Mouse (Mus musculus) liver (tissue): ENCODE data around the gene Mrgprg.
A peak's percentile ranks its signal among the peaks of the same experiment; 100 is the strongest.

Experiments
- DNase-seq: peaks from one replicate; pipeline ENCODE4 v3.0.0-alpha.2; 2020; ENCODE audit warnings: mixed read lengths

The Mrgprg gene

DNA sequence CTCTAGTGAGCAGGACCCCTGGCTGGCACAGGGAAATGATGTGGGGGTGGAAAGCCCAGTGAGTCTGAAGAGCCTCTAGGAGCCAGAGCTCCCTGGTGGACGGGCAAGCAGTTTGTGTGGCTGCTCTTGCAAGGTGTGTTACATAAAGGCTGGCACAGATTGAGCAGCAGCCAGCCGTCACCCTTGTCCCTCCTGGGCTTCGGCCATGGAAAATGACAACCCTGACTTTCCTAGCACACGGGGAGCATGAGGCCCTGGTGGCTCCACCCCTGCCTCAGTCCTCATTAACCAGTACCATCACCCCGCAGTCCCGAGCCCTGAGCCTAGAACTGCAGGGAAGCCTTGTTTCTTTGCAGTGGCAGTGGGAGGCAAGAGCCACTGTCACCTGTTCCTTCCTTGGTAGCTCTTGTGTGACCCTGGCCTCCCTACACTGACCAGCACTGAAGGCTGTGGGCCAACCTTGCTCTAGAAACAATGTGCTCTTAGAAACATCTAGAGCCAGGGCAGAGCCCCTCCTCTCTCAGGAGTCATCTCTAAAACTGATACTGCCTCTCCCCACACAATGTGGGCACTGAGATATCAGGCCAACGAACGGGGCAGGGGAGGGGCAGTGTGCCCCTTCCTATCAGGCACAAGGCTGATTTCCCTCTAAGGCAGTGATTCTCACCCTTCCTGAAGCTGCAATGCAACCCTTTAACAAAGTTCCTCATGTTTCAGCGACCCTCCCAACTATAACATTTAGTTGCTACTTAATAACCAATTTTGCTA lies 11.3 kb downstream of the Mrgprg start:
- DNase-seq, result peak; percentile 25

DNA sequence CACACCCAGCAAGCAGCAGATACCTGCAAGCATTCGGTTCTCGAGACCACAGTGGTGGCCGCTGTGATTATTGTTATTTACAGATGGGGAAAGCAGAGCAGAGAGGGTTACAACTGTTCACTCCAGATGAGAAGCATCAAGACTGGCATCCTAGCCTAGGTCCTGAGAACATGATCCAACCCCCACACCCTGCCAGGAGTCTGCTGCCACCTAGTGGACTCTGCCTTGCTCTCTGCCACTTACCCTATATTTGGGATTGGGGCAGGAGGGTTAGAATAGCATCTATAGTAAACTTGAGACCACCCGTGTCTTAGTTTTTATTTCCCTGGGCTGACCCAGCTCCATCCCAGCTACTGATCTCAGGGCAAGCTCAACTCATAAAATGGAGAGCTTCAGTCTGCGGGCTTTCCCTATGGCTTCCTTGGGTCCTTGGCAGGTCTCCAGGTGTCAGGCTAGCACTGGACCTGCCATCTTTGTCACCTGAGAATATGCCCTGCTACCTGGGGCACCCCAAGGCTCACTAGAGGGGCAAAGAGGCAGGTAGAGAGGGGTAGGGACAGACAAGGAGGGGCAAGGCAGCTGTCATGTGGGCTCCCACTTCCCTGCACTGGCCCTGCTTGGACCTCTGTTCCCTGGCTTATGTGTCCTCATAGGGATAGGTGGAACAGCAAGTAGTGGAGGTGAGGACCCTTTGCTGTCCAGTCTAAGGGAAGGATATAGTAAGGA lies 12.6 kb downstream of the Mrgprg start:
- peak; percentile 56 for DNase-seq

DNA sequence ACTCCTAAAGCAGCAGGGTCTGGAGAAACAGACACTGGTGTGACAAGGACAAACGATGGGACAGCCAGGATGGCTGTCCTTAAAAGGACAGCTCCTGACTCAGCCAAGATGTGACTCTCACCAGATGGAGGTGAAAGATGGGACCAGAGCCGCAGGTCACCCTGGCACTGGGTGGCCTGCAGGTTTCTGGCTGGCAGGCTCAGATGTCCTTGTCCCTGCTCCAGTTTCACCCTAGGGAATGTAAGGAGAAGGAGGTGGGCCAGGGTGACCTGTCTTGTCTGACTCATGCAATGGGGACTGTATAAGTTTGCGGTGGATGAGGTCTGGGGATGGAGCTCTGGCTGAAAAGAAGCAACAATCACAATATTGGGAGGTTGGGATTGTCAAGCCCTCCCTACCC lies 14.2 kb downstream of the Mrgprg start:
- DNase-seq, result no peak

DNA sequence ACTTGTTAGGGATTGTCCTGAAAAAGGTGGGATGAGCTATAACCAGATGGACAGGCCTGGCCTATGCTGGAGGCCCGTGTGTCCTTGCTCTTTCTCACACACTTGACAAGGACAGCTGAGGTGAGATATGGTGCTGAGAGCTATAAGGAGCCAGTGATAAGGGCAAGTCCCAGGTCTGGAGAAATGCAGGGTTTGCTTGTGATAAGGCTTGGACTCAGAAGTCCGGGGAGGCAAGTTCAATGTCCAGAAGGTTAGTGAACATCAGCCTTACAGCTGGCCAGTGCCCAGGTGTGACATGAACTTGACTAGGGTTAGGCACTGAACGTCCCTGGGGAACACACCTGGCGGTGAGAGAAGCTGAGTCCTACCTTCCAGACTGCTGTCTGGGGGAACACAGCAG lies 14.7 kb downstream of the Mrgprg start:
- DNase-seq, result no peak

DNA sequence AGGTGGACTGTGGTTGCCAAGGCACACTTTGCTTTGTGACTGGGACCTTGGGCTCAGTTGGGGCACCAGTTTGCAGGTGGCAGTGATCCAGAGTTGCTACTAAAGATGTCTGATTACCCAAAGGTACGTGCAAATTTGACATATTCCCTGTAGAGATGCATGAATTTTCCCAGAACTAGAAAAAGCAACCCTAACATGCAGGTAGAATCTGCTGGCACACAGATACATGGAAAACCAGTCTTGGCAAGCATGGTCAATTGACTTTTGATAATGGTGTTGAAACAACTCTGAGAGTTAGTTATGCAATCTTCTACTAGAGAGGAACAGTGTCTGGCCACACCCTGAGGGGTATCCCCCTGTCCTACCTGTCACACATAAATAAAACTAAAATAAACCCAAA lies 15.4 kb downstream of the Mrgprg start:
- DNase-seq, result no peak

DNA sequence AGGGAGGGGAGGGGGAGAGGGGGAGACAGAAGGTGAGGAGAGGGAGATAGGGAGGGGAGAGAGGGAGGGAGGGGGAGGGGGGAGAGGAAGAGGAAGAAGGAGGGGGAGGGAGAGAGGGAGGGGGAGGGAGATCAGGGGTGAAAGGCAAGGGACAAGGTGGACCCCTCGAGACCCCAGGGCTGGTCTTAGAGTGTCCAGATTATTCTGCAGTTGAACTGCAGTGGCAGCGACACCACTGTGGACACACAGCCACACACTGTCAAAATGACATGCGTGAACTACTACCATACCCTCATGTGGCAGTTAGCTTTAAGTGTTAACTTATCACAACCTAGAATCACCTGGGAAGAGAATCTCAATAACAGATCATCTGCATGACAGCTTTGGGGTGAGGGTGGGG lies 17.7 kb downstream of the Mrgprg start:
- DNase-seq, result no peak

DNA sequence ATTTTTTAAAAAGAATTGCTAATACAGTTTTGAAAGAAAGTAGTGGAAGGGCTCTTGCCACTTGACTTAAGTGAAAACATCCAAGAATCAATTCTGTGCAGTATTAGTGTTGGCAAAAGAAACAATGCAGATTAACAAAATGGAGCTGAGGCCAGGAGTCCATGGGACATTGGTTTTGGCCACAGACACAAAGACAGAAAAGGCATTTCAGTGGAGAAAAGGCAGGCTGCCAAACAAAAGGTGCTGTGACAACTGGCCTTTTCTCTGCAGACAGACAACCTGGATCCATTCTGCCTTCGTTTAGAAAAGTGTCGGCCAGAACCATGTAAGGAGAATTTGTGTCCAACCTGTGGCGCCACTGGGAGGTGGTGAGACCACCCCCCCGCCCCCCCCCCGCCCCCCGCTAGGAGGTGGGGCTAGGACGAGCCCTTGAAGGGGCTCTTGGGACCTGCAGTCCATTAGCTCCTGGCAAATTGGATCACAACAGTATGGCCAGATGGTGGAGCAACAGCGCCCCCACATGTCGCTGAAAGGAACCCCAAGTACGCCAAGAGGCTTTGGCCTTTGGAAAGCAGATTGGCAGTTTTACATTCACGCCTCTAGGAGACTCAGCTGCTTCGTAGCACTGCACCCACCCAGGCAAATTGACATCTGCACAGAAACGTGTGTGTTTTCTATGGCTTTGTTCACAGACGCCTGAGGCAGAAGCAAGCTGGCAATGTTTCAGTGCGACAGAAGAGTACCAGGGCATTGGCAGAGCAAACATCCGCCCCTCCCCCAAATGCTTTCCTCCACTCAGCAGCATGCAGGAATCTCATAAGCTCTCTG lies 18.5 kb downstream of the Mrgprg start:
- DNase-seq, result peak; percentile 77

DNA sequence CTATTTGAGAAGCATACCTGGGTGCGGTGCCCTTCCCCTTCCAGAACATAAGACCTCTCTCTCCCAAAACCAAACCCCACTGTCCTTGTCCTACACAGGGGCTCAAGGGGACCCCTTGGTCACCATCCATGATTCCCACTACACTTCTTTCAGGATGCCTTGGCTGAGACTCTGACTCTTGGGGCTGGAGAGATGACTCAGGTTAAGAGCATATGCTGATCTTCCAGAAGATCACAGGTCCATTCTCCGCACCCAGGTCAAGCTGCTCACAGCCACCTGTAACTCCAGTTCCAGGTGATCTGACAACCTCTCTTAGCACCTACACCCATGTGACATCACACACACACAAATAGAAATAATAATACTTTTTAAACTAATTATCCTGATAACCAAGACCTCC lies 26.1 kb downstream of the Mrgprg start:
- no peak for DNase-seq

DNA sequence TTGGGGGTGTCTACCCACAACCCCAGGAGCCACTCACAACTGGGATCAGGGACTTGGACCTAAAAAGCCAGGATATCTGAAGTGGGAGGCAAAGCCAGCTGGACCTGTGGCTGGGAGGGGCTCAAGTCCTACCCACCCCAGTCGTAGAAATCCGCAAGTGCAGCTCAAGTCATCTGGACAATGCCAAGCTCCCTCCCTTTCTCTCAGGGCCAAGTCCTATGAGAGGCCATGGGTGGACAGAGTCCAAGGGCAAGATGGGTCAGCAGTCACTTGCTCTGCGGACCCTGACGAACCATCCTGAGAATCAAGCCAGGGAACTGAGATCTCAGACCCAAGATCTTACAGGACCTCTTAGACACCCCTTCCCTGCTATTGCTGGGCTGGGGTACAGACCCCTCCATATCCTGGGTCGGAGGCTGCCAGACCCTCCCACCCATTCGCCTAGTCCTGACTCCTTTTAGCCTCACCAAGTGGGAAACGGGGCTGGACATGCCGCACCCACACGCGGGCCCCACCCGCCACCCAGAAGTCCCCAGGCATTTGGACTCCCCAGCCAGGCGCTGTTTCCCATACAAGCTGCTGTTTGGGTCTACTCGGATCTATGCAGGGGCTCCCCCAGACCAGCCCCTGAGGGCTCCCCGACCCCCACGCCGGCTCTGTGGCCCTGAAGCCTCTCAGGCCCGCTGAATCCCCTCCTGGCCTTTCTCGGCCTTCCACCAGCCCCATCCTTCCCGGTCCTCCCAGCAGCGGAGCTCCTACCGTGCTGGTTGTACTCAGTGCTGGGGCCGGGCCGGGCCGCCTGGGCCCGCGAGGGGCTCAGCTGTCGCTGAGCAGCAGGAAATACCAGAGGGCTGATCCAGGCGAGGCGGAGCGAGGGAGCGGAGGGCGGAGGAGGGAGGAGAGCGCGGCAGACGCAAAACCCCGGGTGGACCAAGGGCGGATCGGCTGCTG lies 27.0 kb downstream of the Mrgprg start:
- DNase-seq, result peak; percentile 68

DNA sequence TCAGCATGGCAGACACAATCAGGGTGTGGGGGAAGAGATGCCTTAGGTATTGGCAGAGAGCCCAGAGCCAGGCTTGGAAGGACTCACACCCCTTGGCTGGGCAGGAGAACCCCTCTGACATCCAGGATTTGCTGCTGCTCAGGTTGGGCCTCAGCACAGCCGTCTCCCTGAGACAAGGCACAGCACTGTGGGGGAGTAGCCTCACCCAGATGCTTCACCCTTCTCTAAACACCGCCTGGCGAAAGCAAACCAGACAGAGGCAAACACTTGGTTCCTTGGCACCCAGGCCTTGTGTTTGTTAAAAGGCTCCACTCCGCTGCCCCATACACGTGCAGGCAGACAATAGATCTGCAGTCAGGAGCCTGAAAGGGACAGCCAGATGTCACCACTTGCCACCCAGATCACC lies 28.2 kb downstream of the Mrgprg start:
- no peak for DNase-seq

DNA sequence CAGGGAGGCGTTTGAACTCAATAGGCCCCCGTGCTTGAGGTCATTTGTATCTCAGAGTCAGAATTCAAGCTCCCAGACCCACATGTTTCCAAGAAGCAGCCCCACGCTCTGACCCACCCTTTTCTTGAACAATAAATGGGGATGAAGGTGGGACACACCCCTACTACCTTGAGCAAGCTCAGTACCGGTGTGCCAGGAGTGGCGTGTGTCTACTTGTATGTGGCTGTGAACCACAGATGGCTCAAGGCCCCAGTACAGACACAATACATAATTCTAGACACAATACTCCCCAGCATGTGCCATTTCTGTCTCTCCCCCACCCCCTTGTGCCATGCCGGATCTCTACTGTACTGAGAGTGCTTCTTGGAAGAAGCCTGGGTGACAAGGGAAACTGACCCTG lies 28.6 kb downstream of the Mrgprg start:
- no peak for DNase-seq

DNA sequence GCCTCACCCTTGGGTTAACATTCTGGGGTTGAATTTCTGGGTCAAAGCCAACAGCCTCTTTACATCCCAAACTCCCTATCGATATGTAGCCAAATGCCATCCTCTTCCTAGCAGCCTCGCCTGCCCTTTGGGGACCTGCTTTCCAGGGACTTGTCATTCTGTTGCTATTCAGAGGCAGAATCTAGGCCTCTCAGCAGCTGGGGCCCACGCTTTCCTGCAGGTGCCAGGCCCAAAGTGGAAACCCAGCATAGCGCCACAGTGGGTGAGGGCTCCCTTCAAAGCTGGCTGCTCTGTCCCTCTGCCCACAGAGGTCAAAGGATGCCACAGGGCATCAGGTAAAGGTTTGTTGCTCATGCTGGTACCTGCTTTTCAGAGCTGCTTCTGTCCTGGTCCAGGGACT lies 33.0 kb downstream of the Mrgprg start:
- DNase-seq, result no peak

DNA sequence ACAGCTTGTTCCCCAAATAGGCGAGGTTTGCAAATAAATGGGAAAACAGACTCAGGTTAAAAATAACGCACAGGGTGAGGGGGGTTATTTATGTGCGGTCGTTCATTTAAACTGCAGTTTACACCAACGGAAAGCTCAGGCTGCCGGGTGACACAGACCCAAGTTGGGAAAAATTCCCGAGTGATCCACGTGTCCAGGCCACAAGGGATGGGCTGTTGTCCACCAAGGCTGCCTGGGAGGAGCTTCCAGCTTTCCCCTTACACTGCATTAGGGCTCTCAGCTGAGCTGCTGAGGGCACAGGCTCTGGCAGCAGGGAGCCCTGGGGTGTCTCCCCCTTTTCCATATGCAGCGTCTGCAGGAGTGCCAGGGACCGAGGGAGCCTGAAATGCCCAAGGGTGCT lies 36.9 kb downstream of the Mrgprg start:
- DNase-seq, result no peak

DNA sequence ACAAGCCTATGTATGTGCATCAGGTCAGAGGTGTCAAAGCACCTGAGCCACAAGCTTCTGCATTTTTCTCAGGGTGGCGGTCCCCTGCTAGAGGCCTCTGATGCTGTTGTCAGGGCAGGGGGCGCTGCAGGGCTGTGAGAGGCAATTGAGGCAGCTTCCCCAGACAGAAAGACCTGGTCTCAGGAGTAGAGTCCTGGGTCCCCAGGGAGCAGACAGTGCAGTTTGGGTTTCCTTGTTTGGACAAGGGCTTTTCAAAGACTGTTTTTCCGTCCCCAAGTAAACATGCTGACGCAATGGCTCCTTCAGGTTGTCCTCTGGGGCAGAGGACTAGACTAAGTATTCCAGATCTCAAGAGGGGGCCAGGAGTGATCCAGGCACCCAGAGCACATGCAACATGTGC lies 40.4 kb downstream of the Mrgprg start:
- no peak for DNase-seq

DNA sequence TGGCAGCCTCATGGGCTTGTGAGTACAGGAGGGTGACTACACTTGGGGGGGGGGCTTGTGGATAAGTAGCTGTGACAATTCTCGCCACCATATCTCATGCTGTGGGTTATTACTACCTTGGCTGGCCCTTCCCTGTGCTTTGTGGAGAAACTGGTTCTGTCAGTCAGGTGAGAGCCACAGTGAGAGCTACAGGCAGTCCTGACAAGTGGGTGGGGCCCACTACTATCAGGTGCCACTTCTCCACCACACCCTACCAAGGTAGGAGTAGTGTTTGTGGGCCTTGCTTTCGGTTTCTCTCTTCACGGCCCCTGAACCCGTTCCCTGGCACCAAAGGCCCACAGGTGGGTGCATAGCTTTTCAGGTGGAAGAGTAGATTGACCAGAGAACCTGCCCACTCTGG lies 43.0 kb downstream of the Mrgprg start:
- DNase-seq, result no peak

DNA sequence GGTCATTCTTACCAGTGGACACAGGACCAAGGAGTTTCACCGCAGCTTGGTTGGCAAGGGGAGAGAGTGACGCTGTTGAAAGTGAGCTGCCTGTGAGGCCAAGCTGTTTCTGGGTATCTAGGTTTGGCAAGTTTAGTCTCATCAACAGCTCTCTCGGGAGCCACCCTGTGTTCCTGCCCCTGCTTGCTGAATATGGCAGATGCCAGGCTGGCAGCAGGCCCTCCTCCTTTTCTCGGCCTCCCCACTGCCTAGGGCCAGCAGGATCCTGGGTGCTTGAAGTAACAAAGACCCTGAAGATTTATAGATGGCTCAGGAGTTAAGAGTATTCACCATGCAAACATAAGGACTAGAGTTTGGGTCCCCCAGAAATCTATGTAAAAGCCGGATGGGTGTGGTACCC lies 44.1 kb downstream of the Mrgprg start:
- no peak for DNase-seq

DNA sequence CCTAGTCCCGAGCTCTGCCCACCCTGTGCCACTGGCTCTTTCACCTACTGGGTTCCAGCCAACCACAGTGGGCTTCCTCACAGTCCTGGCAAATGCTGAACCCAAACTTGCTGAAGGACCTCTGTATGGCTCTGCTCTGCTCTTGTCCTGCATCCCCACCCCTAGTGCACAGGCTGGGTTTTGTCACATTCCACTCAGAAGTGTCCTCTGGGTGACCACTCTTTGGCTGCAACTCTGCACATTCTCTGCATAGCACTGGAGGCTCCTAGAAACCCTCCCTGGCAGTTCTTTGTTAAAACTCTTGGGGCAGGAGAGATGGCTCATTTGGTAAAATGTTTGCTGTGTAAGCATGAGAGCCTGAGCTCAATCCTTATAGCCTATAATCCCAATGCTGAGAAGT lies 49.0 kb downstream of the Mrgprg start:
- no peak for DNase-seq
